Mouse (Mus musculus): Measurements from ENCODE around the gene Kcnt2. TPM values are rescaled to one million over a fixed set of nuclear protein-coding genes. Genes with fewer than 3 reads are reported as not detected.

The Kcnt2 gene
- total and polyA plus RNA-seq, 3 experiments = 0.78 to 4.1 (median 3.6) TPM

GRCm38 (mm10) chr1:140443904-140444303 lies 197.9 kb downstream of the Kcnt2 start:
- no peak for DNase-seq
- Histone ChIP-seq H3K27ac (no peak overlapping the region), H3K9ac (ENCODE audit: low read depth, low read length) (no peak overlapping the region), H3K4me1 (ENCODE audit: control insufficient read depth, insufficient read depth, low read length) (no peaks in the 10 kb centered on the region), H3K27me3 (ENCODE audit: control insufficient read depth, insufficient read depth, low read length) (no peaks in the 10 kb centered on the region), H3K79me2 (replicated peaks; ENCODE audit: control insufficient read depth, insufficient read depth, low read length) (no peaks in the 10 kb centered on the region), H3K4me3 (no peak overlapping the region), H3K36me3 (ENCODE audit: control insufficient read depth, insufficient read depth, low read length) (no peaks in the 10 kb centered on the region)
- WGBS = 76% methylated on average over 1 of the region's 1 CpGs
- TF ChIP-seq POLR2A (IDR thresholded peaks at IDR 0.05; ENCODE audit: insufficient read depth, low read depth, low read length) (no peak), CTCF (IDR thresholded peaks at IDR 0.05) (no peak), EP300 (IDR thresholded peaks at IDR 0.05; ENCODE audit: insufficient read depth, low read depth, low read length) (no peak)
- intact Hi-C loops (cut with DNase I) = no loop called here

- intact Hi-C loops (cut with DNase I) = no loop called here
- H3K36me3 ChIP-seq (ENCODE audit: control insufficient read depth, insufficient read depth, low read length) = no peaks in the 10 kb centered on the region
These were observed 198.4 kb downstream of the Kcnt2 start for GRCm38 (mm10) chr1:140444394-140444793.

GRCm38 (mm10) chr1:140451461-140451860 lies 205.5 kb downstream of the Kcnt2 start:
- no peak overlapping the region for H3K27ac ChIP-seq
- H3K27me3 ChIP-seq (ENCODE audit: control insufficient read depth, insufficient read depth, low read length) = no peaks in the 10 kb centered on the region
- no peaks in the 10 kb centered on the region for H3K4me1 ChIP-seq (ENCODE audit: control insufficient read depth, insufficient read depth, low read length)
- H3K4me3 ChIP-seq = no peak overlapping the region
- no peaks in the 10 kb centered on the region for H3K79me2 ChIP-seq (replicated peaks; ENCODE audit: control insufficient read depth, insufficient read depth, low read length)
- no peak for TF ChIP-seq CTCF (IDR thresholded peaks at IDR 0.05)
- no peak for TF ChIP-seq EP300 (IDR thresholded peaks at IDR 0.05; ENCODE audit: insufficient read depth, low read depth, low read length)
- TF ChIP-seq POLR2A (IDR thresholded peaks at IDR 0.05; ENCODE audit: insufficient read depth, low read depth, low read length) = no peak
- no peak for DNase-seq
- intact Hi-C loops (cut with DNase I) = no loop called here
- WGBS = 65% methylated on average over 3 of the region's 3 CpGs
- no peaks in the 10 kb centered on the region for H3K36me3 ChIP-seq (ENCODE audit: control insufficient read depth, insufficient read depth, low read length)
- H3K9ac ChIP-seq (ENCODE audit: low read depth, low read length) = no peak overlapping the region

More at GRCm38 (mm10) chr1:140444394-140444793, 198.4 kb downstream of the Kcnt2 start:
- Histone ChIP-seq H3K9ac (ENCODE audit: low read depth, low read length) (no peak overlapping the region), H3K4me3 (no peak overlapping the region), H3K27me3 (ENCODE audit: control insufficient read depth, insufficient read depth, low read length) (no peaks in the 10 kb centered on the region), H3K79me2 (replicated peaks; ENCODE audit: control insufficient read depth, insufficient read depth, low read length) (no peaks in the 10 kb centered on the region), H3K27ac (no peak overlapping the region), H3K4me1 (ENCODE audit: control insufficient read depth, insufficient read depth, low read length) (no peaks in the 10 kb centered on the region)
- no peak for DNase-seq
- WGBS = 74% methylated on average over 5 of the region's 5 CpGs
- TF ChIP-seq POLR2A (IDR thresholded peaks at IDR 0.05; ENCODE audit: insufficient read depth, low read depth, low read length) = no peak
- TF ChIP-seq EP300 (IDR thresholded peaks at IDR 0.05; ENCODE audit: insufficient read depth, low read depth, low read length) = no peak

DNA sequence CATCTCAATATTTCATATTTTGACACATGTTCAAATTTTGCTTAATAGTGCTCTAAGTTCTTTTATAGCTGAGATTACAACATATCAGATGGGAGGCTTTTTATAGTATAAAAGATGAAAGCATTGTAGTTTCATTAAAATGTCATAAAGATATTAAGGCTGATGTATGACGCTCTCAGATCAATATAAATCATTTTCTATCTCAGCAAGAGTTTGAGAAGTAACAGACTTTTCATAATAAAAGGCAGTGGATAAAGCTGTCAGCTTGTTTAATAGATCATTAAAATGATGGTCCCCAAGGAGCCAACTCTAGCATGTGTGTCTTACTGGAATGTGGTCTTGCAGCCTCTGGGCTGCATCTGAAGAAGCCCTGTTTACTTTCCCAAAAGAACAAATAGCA lies 206.0 kb downstream of the Kcnt2 start:
- Histone ChIP-seq H3K9ac (ENCODE audit: low read depth, low read length) (no peak overlapping the region), H3K27me3 (ENCODE audit: control insufficient read depth, insufficient read depth, low read length) (no peaks in the 10 kb centered on the region), H3K4me1 (ENCODE audit: control insufficient read depth, insufficient read depth, low read length) (no peaks in the 10 kb centered on the region), H3K27ac (no peak overlapping the region), H3K36me3 (ENCODE audit: control insufficient read depth, insufficient read depth, low read length) (no peaks in the 10 kb centered on the region), H3K4me3 (no peak overlapping the region), H3K79me2 (replicated peaks; ENCODE audit: control insufficient read depth, insufficient read depth, low read length) (no peaks in the 10 kb centered on the region)
- intact Hi-C loops (cut with DNase I) = no loop called here
- TF ChIP-seq EP300 (IDR thresholded peaks at IDR 0.05; ENCODE audit: insufficient read depth, low read depth, low read length) = no peak
- TF ChIP-seq CTCF (IDR thresholded peaks at IDR 0.05) = no peak
- no peak for TF ChIP-seq POLR2A (IDR thresholded peaks at IDR 0.05; ENCODE audit: insufficient read depth, low read depth, low read length)
- 70% methylated on average over 1 of the region's 1 CpGs for WGBS
- no peak for DNase-seq

DNA sequence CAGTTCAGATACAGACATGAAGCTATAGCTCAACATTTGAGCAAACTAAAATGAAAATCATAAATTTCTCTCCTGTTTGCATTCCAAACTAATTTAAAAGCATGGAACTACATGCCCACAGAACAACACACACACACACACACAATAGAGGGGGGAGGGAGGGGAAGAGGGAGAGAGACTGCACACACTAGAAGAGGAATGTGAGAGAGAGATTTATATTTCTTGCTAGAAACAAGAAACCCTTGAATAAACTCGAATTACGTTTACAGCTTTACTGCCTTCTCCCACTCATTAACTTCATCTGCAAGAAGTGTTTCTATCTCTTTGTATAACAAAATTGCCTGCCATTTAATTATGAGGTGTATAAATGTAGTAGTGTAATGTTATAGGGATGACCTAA lies 209.9 kb downstream of the Kcnt2 start:
- Histone ChIP-seq H3K4me3 (no peak overlapping the region), H3K27me3 (ENCODE audit: control insufficient read depth, insufficient read depth, low read length) (no peaks in the 10 kb centered on the region), H3K4me1 (ENCODE audit: control insufficient read depth, insufficient read depth, low read length) (no peaks in the 10 kb centered on the region), H3K9ac (ENCODE audit: low read depth, low read length) (no peak overlapping the region), H3K36me3 (ENCODE audit: control insufficient read depth, insufficient read depth, low read length) (no peaks in the 10 kb centered on the region), H3K79me2 (replicated peaks; ENCODE audit: control insufficient read depth, insufficient read depth, low read length) (no peaks in the 10 kb centered on the region), H3K27ac (no peak overlapping the region)
- TF ChIP-seq EP300 (IDR thresholded peaks at IDR 0.05; ENCODE audit: insufficient read depth, low read depth, low read length) (no peak), CTCF (IDR thresholded peaks at IDR 0.05) (no peak), POLR2A (IDR thresholded peaks at IDR 0.05; ENCODE audit: insufficient read depth, low read depth, low read length) (no peak)
- intact Hi-C loops (cut with DNase I) = no loop called here
- DNase-seq = no peak
- WGBS = 80% methylated on average over 2 of the region's 2 CpGs

DNA sequence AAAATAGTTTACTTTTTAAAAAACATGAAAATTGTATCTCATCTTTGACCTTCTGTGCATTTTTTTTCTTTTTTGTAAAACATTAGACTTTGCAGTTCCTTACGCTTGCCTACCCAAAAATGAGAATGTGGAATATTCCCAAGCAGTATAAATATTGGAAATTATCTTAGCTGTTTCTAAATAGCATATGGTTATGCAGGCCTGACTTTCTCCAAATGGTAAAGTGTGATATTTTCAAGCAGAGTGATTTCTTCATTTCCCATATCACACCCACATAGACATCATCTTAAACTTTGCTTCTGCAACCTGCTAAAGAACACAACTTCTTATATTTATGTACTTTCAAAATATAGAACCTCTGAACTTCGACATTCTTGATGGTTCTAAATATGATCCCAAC lies 210.9 kb downstream of the Kcnt2 start:
- no peak overlapping the region for H3K4me3 ChIP-seq
- H3K27ac ChIP-seq = no peak overlapping the region
- WGBS = 79% methylated on average over 2 of the region's 2 CpGs
- H3K4me1 ChIP-seq (ENCODE audit: control insufficient read depth, insufficient read depth, low read length) = no peaks in the 10 kb centered on the region
- TF ChIP-seq CTCF (IDR thresholded peaks at IDR 0.05) (no peak), POLR2A (IDR thresholded peaks at IDR 0.05; ENCODE audit: insufficient read depth, low read depth, low read length) (no peak), EP300 (IDR thresholded peaks at IDR 0.05; ENCODE audit: insufficient read depth, low read depth, low read length) (no peak)
- no peak overlapping the region for H3K9ac ChIP-seq (ENCODE audit: low read depth, low read length)
- no peaks in the 10 kb centered on the region for H3K36me3 ChIP-seq (ENCODE audit: control insufficient read depth, insufficient read depth, low read length)
- H3K27me3 ChIP-seq (ENCODE audit: control insufficient read depth, insufficient read depth, low read length) = no peaks in the 10 kb centered on the region
- DNase-seq = no peak
- intact Hi-C loops (cut with DNase I) = no loop called here
- H3K79me2 ChIP-seq (replicated peaks; ENCODE audit: control insufficient read depth, insufficient read depth, low read length) = no peaks in the 10 kb centered on the region
